Mouse (Mus musculus): ENCODE results near the gene Gpat2.

DNA sequence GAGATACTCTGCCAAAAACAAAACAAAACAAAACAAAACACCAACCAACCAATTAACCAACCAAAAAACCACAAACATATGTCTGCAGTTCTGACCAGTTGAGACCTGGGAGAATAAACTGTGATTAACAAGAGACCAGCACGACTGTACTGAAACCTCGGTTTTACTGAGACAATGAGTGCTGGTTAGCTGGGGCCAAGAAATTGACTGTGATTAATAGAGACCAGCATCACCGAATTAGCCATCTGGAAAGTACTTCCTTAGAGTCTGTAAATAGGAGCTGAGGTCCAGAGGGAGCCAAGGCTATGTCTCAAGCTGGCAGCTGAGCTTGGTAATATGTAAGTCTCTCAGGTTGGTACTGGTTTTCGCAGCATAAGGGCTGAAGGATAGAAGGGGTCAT lies 34.2 kb upstream of the Gpat2 start:
- TF ChIP-seq CTCF (IDR thresholded peaks at IDR 0.05; ENCODE audit: low read depth, low read length) (no peak), TAL1 (conservative IDR thresholded peaks at IDR 0.05; ENCODE audit: low read depth, low read length) (no peak), GATA1 (IDR thresholded peaks at IDR 0.05; ENCODE audit: borderline replicate concordance, low read length) (no peak), POLR2AphosphoS5 (IDR thresholded peaks at IDR 0.05; ENCODE audit: insufficient replicate concordance, low read depth, low read length) (no peak)

Measured in G1E (cell line).